Mouse (Mus musculus) layer of hippocampus, adult 18-20 months (tissue): ENCODE results near the gene Sh3bgr. TPM values are rescaled to one million over a fixed set of nuclear protein-coding genes. Genes with fewer than 3 reads are reported as not detected.
A peak's percentile ranks its signal among the peaks of the same experiment; 100 is the strongest.

Experiments
- DNase-seq, 2 experiments: peaks; one replicate each; pipeline ENCODE4 v3.0.0; 2022; ENCODE audit warnings: low spot score in 2 of 2
- total RNA-seq, 2 experiments: library from RNA; stranded (reverse); gene quantifications; 2 replicates each; pipeline ENCODE4 v1.2.3; 2021

Gene Sh3bgr
- total RNA-seq, 2 experiments from 2014 or later = 2.0 to 2.6 TPM

GRCm38 (mm10) chr16:96209789-96210188 is 9.5 kb downstream of the Sh3bgr start:
- peak; percentile 16 to 39 for DNase-seq

GRCm38 (mm10) chr16:96210856-96211255 is 10.6 kb downstream of the Sh3bgr start:
- no peak for DNase-seq

DNA sequence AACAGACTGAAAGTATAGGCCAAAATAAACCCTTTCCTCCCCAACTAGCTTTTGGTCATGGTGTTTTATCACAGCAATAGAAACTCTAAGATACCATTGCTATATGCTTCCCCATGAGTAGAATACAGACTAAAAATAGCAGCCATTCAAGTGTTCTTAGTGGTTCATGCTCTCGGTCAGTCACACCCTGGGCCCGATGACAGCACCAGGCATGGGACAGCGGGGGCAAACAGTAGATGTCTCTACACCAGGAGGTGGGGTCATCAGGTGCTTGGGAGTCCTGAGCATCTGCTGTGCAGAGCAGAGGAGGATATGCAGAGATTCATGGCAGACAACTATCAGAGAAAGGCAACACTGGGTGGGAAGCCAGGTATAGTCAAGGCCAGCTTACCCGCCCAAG is 12.8 kb downstream of the Sh3bgr start:
- no peak for DNase-seq

- no peak for DNase-seq
Observed at GRCm38 (mm10) chr16:96221491-96221890, 21.2 kb downstream of the Sh3bgr start.

DNA sequence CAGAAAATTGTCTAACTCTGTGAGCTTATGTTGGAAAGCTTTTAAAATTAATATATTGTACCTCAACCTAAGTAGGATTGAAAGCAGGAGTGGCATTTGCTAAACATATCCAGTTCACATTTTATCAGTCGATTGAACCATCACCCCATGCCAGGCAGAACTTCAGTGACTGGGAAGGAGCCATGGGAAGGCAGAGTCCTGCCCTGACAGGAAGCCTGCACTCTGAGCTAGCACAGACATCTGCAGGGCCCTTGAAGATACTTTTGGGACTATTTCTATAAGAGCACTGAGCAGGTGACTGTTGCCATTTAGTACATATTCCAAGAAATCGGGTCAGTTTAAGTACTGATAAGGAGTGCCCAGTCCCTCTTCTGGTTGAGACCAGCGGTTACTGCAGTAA is 21.7 kb downstream of the Sh3bgr start:
- DNase-seq = no peak

GRCm38 (mm10) chr16:96222452-96222851 is 22.2 kb downstream of the Sh3bgr start:
- DNase-seq = no peak

DNA sequence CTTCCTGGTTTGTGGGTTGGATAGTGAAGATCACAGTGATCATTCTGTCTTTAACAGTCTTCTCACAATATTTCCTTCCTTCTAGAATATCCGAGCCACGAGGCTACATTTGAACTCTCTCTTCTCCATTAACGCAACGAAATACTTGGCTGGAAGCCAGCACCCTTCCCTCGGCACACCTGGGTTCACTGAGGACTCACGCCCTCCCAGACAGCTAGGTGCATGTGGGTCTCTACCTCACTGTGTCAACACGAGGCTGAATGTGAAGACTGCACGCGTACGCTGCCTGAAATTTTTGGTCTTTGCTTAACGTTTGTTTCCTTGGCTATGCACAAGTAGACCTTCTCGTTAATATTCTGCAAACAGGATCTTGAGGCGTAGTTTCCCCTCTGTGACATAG is 28.2 kb downstream of the Sh3bgr start:
- DNase-seq = no peak

DNA sequence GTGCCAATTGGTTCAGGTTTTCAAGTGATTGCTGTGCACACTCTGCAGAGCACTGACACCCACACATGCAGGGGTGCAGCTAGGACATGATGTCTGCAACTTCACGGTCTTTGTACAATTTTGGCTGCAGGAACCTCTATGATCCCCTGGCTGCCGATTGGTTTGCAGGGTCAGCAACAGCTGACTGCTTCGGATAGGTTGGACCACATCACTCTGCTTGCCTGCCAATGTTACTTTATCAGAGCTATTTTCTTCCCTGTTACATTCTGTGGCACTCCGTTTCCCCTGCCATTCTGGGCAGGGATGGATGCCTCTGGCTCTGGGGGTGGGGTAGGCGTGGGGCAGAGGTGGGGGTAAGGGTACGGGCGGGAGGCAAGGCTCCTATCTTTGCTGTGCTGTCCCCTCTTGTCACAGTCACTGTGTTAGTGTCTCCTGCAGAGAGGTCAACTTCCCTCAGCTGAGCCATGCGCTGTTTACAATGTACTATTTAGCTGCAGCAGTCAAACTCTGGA is 28.9 kb downstream of the Sh3bgr start:
- peak; percentile 35 to 63 for DNase-seq

GRCm38 (mm10) chr16:96230411-96230810 is 30.2 kb downstream of the Sh3bgr start:
- DNase-seq = peak; percentile 47 to 88

DNA sequence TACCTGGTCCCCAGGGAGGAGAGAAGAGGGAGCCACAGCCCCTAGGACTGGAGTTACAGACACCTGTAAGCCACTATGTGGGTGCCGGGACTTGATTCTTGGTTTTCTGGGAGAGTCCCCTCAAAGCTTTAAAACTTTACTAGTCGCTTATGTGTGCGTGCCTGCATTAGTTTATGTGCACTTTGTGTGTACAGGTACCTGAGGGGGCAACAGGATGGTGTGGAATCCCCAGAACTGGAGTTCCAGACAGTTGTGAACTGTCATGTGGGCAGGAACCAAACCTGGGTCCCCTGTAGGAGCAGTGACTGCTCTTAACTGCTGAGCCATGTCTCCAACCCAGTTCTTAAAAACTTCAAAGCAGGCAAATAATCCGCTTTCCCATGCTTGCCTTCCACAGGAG is 31.0 kb downstream of the Sh3bgr start:
- DNase-seq = no peak

- no peak for DNase-seq
Observed at GRCm38 (mm10) chr16:96231974-96232373, 31.7 kb downstream of the Sh3bgr start.

DNA sequence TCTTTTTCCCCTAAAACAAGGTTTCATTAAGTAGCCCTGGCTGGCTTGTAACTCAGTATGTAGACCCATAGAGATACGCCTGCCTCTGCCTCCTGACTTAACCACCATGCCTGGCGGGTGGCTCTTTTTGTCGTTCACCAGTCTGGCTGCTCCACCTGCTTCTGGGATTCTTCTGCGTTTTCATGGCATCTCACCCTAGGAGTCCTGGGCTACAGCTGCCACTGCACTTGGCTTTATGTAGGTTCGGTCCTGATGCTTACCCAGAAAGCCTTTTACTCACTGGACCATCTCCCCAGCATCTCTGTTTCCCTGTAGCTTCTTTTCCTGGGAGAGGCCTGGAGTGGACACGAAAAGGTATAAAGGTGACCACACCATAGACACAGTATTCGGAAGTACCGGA is 33.7 kb downstream of the Sh3bgr start:
- no peak for DNase-seq

GRCm38 (mm10) chr16:96235366-96235970 is 35.2 kb downstream of the Sh3bgr start, which contains the start of gene B3galt5:
TSS of gene B3galt5 (plus strand) at chr16:96235801.
- peak in 1 of 2 experiments; percentile 52 for DNase-seq

GRCm38 (mm10) chr16:96244496-96244895 is 44.2 kb downstream of the Sh3bgr start:
- DNase-seq = no peak

DNA sequence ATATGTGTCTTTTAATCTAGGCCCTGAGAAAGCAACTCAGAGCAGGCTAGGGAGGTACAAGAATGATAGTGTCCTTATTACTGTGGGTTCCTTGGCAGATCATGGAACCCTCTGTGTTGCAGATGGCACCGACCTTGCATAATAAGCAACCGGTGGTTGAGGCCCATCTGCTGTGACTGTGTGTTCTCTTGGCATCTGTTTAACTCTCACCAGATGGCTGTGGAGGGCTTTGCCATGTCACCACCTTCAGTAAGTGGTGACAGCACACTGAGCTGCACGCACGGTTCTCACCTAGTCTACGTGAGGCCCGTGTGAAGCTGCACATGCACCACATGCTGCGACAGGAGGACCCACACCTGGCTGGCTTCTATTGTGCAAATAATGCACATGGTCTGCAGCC is 49.4 kb downstream of the Sh3bgr start:
- DNase-seq = peak; percentile 71 to 95

DNA sequence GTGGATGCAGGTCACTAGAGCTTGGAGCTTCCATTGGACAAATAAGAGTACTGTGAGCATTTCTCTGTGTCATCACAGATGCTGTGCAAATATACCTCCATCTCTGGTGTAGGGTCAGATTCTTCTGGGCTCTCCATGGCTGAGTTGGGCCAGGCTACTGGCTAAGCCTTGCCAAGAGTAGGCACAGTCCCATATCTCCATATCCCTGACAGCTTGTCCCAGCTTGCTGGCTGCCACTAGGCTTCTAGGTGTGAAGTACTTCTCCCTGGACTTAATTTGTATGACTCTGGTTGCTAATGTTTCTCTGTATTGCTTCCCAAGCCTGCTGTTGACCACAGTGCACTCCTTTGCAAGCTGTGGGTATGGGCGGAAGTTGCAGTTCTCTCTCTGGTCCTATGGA is 51.9 kb downstream of the Sh3bgr start:
- no peak for DNase-seq

DNA sequence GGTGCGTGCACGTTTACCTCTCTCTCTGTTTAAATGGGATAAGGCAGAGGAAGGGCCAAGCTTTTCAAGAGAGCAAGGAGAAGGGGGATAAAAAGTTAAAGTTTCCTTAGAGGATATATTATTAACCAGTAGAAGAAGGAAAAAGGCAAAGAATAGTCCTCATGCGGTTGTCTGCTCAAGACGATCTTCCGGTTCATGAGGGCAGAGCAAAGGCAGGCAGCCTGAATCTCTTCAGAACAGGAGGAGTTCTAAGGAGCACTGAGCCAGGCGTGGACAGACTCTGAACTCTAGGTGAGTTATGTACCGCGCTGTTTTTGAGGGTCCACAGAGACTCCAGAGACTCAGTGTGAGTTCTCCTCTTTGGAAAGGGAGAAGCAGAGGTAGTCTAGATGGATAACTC is 58.2 kb downstream of the Sh3bgr start:
- DNase-seq = no peak

DNA sequence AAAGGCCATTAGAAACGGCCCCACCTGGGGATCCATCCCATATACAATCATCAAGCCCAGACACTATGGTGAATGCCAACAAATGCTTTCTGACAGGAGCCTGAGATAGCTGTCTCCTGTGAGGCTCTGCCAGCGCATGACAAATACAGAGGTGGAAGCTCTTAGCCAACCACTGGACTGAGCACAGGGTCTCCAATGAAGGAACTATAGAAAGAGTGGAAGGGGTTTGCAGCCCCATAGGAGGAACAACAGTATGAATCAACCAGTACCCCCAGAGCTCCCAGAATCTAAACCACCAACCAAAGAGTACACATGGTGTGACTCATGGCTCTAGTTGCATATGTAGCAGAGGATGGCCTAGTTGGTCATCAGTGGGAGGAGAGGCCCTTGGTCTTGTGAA is 71.5 kb downstream of the Sh3bgr start:
- DNase-seq = no peak

- peak in 1 of 2 experiments; percentile 57 for DNase-seq
Observed at GRCm38 (mm10) chr16:96272929-96273619, 72.8 kb downstream of the Sh3bgr start.

- no peak for DNase-seq
Observed at GRCm38 (mm10) chr16:96276596-96276995, 76.3 kb downstream of the Sh3bgr start.
